Comparison of ENCODE assay signal across 37 mouse cellular contexts in the genomic region with DNA sequence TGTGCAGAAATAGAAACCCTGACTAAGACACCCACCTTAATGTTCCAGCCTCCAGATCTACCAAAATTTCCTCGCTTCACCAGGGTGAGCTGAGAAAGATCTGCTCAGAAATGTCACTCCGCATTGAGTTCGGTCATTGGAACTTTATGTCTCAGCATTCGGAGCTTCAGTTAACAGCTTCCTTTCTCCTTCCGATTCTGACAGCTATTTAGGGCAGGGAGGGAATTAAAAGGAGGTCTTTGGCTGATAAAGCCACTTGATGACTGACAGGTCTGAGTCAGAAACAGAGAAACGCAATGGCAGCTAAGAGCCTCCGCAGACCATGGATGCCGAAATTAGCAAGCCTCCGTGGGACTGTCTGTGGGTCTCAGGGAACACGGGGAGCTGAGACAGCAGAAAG.
DNase-seq lines count a peak whose midpoint lies in the region; ATAC-seq and TF ChIP-seq lines count a peak whose summit lies in the region.
"Had no signal": no experiment of that assay in that cellular context is flagged by ENCODE, and none has a peak within 500 bp of the region (broad histone marks: within the 10 kb centered on the region; RNA-seq: fewer than 3 reads in every experiment).

No protein-coding gene starts in this region.

- H3K9ac ChIP-seq in heart, embryonic 12.5 days = no peak overlapping the region
- no peak overlapping the region for H3K9ac ChIP-seq in heart, adult 2 months (ENCODE audit: low read depth, low read length)
- no peak overlapping the region for H3K9ac ChIP-seq in heart, postnatal 0 days (replicated peaks; ENCODE audit: low read depth, low read length)
- H3K9ac ChIP-seq: embryonic facial prominence, embryonic 15.5 days; forebrain, embryonic 12.5 days; forebrain, postnatal 0 days; kidney, embryonic 15.5 days; limb, embryonic 15.5 days; liver, embryonic 13.5 days; midbrain, embryonic 12.5 days; neural tube, embryonic 13.5 days had no signal

- no peak overlapping the region for H3K4me3 ChIP-seq in heart, embryonic 12.5 days
- no peak overlapping the region for H3K4me3 ChIP-seq in heart, adult 2 months
- no peak overlapping the region for H3K4me3 ChIP-seq in heart, postnatal 0 days (ENCODE audit: low read depth, low read length)
- H3K4me3 ChIP-seq: embryonic facial prominence, embryonic 10.5 days; embryonic facial prominence, embryonic 15.5 days; forebrain, embryonic 12.5 days; hindbrain, embryonic 10.5 days; kidney, embryonic 15.5 days; layer of hippocampus, adult 2 months; limb, embryonic 10.5 days; limb, embryonic 15.5 days; liver, embryonic 13.5 days; midbrain, embryonic 12.5 days; neural tube, embryonic 13.5 days had no signal

- peaks cover 5% of the 10 kb centered on the region for H3K9me3 ChIP-seq in heart, embryonic 12.5 days (replicated peaks)
- H3K9me3 ChIP-seq in heart, postnatal 0 days (replicated peaks; ENCODE audit: control insufficient read depth, low read length) = no peaks in the 10 kb centered on the region
- H3K9me3 ChIP-seq: embryonic facial prominence, embryonic 10.5 days; embryonic facial prominence, embryonic 15.5 days; forebrain, embryonic 12.5 days; hindbrain, embryonic 10.5 days; kidney, embryonic 15.5 days; limb, embryonic 10.5 days; limb, embryonic 15.5 days; liver, embryonic 13.5 days; megakaryocyte, embryonic 14.5 days; midbrain, embryonic 12.5 days; neural tube, embryonic 13.5 days had no signal

- TF ChIP-seq CTCF in heart, adult 2 months (IDR thresholded peaks at IDR 0.05) = no peak
- TF ChIP-seq CTCF in heart, postnatal 0 days (IDR thresholded peaks at IDR 0.05; ENCODE audit: low read depth) = no peak

- WGBS in heart, embryonic 12.5 days = 35% methylated on average over 10 of the region's 10 CpGs
- 51% methylated on average over 10 of the region's 10 CpGs for WGBS in heart, adult 2 months
- 31% methylated on average over 10 of the region's 10 CpGs for WGBS in heart, postnatal 0 days

- no peak for TF ChIP-seq POLR2A in heart, adult 2 months (IDR thresholded peaks at IDR 0.05; ENCODE audit: insufficient read depth, low read depth, low read length)

- no peaks in the 10 kb centered on the region for H3K79me2 ChIP-seq in heart, adult 2 months (replicated peaks; ENCODE audit: control insufficient read depth, insufficient read depth, low read length)

- intact Hi-C loops in heart, adult 2 months (cut with DNase I) = no loop called here

- H3K36me3 ChIP-seq in heart, embryonic 12.5 days = no peaks in the 10 kb centered on the region
- H3K36me3 ChIP-seq in heart, adult 2 months (ENCODE audit: control insufficient read depth, insufficient read depth, low read length) = no peaks in the 10 kb centered on the region
- no peaks in the 10 kb centered on the region for H3K36me3 ChIP-seq in heart, postnatal 0 days (replicated peaks; ENCODE audit: control insufficient read depth, insufficient read depth, low read length)
- H3K36me3 ChIP-seq: embryonic facial prominence, embryonic 10.5 days; embryonic facial prominence, embryonic 15.5 days; forebrain, embryonic 12.5 days; hindbrain, embryonic 10.5 days; kidney, embryonic 15.5 days; limb, embryonic 10.5 days; limb, embryonic 15.5 days; liver, embryonic 13.5 days; midbrain, embryonic 12.5 days; neural tube, embryonic 13.5 days had no signal

- H3K27ac ChIP-seq in heart, embryonic 12.5 days (ENCODE audit: poor library complexity, severe bottlenecking) = no peak overlapping the region
- H3K27ac ChIP-seq in heart, adult 2 months = no peak overlapping the region
- H3K27ac ChIP-seq in heart, postnatal 0 days (ENCODE audit: low read depth) = no peak overlapping the region
- H3K27ac ChIP-seq: embryonic facial prominence, embryonic 10.5 days; embryonic facial prominence, embryonic 15.5 days; forebrain, embryonic 12.5 days; hindbrain, embryonic 10.5 days; kidney, embryonic 15.5 days; layer of hippocampus, adult 2 months; limb, embryonic 10.5 days; limb, embryonic 15.5 days; liver, embryonic 13.5 days; midbrain, embryonic 12.5 days; neural tube, embryonic 13.5 days had no signal

- H3K27me3 ChIP-seq in heart, embryonic 12.5 days (replicated peaks) = no peaks in the 10 kb centered on the region
- H3K27me3 ChIP-seq in heart, adult 2 months (ENCODE audit: control insufficient read depth, insufficient read depth, low read length) = no peaks in the 10 kb centered on the region
- H3K27me3 ChIP-seq in heart, postnatal 0 days (ENCODE audit: control insufficient read depth, insufficient read depth, low read length) = no peaks in the 10 kb centered on the region
- H3K27me3 ChIP-seq: CH12.LX; embryonic facial prominence, embryonic 15.5 days; forebrain, embryonic 12.5 days; kidney, embryonic 15.5 days; limb, embryonic 15.5 days; liver, embryonic 13.5 days; megakaryocyte, embryonic 14.5 days; midbrain, embryonic 12.5 days; neural tube, embryonic 13.5 days had no signal

- ATAC-seq in frontal cortex, adult (ENCODE audit: low TSS enrichment) = peak; percentile 92
- ATAC-seq in heart, embryonic 12.5 days (ENCODE audit: insufficient number of reproducible peaks, low FRiP score) = no peak
- no peak for ATAC-seq in heart, postnatal 0 days (ENCODE audit: insufficient read depth, low read depth)
- ATAC-seq: activated CD4-positive, CD25-positive, alpha-beta regulatory T cell, adult 4 months; forebrain, postnatal 0 days; hindbrain, embryonic 16.5 days; lung, postnatal 0 days had no signal

- TF ChIP-seq EP300 in heart, adult 2 months (IDR thresholded peaks at IDR 0.05; ENCODE audit: insufficient read depth, low read depth, low read length) = no peak
- no peak for TF ChIP-seq EP300 in heart, postnatal 0 days (IDR thresholded peaks at IDR 0.05; ENCODE audit: low read depth)

- no peak for DNase-seq in frontal cortex, postnatal 10 days (ENCODE audit: low spot score in 2 of 2)
- DNase-seq in heart, adult 2 months = no peak
- no peak for DNase-seq in heart, postnatal 0 days (ENCODE audit: low spot score)
- no peak for DNase-seq in heart, adult 9 months (ENCODE audit: low spot score in 2 of 2)
- peak; percentile 71 for DNase-seq in right cerebral cortex, adult 18-20 months
- no peak for DNase-seq in right cerebral cortex, postnatal 25 days
- DNase-seq: adrenal gland, adult 2 months; adrenal gland, postnatal 36 days; cerebellum, adult 2 months; cerebellum, postnatal 14 days; forebrain, postnatal 0 days; gastrocnemius, postnatal 10 days; kidney, adult 18-20 months; liver, embryonic 13.5 days; lung, adult 18-20 months; lung, postnatal 4 days; right cerebral cortex, postnatal 14 days; spleen, adult 18-20 months; thymus, adult 18-20 months; thymus, postnatal 25 days had no signal

- H3K4me2 ChIP-seq in heart, embryonic 12.5 days = peak overlapping the region; percentile 48
- peak overlapping the region; percentile 14; the same call in 1 of the 2 replicates for H3K4me2 ChIP-seq in heart, postnatal 0 days (ENCODE audit: low read depth, low read length)
- H3K4me2 ChIP-seq: embryonic facial prominence, embryonic 15.5 days; forebrain, embryonic 12.5 days; kidney, embryonic 15.5 days; limb, embryonic 15.5 days; liver, embryonic 13.5 days; midbrain, embryonic 12.5 days; neural tube, embryonic 13.5 days had no signal

- H3K4me1 ChIP-seq in heart, embryonic 12.5 days (replicated peaks) = peaks cover 4% of the 10 kb centered on the region; the same call in 1 of the 2 replicates
- H3K4me1 ChIP-seq in heart, adult 2 months (ENCODE audit: control insufficient read depth, insufficient read depth, low read length) = peaks cover 3% of the 10 kb centered on the region; the same call in 1 of the 2 replicates
- 0 out of 2 replicates have a peak, but pooled peaks cover 4% of the 10 kb centered on the region for H3K4me1 ChIP-seq in heart, postnatal 0 days (ENCODE audit: control insufficient read depth, insufficient read depth)
- H3K4me1 ChIP-seq: forebrain, embryonic 12.5 days; hindbrain, embryonic 10.5 days; kidney, embryonic 15.5 days; liver, embryonic 13.5 days; midbrain, embryonic 12.5 days; neural tube, embryonic 13.5 days had no signal
